Mouse (Mus musculus) hindbrain, embryonic 16.5 days (tissue): Measurements from ENCODE around the gene Adra1d. TPM values are rescaled to one million over a fixed set of nuclear protein-coding genes. Genes with fewer than 3 reads are reported as not detected.

Source experiments
- polyA plus RNA-seq: library from polyadenylated mRNA; unstranded; fragments of >200 nt; fragmentation: Nextera tagmentation; extraction: Ambion mirVana; gene quantifications from 2 replicates; pipeline ENCODE4 v1.2.1, GENCODE M21; 2015

The Adra1d gene
- polyA plus RNA-seq, 1 experiment from 2014 or later, result 0.65 TPM

Other genes with a start within 250 kb of the Adra1d start
- gene Rnf24, start 209.4 kb downstream of the Adra1d start, polyA plus RNA-seq, result 13.5 and 17.1 TPM in 2 replicates
- 60.3 and 70.9 TPM in 2 replicates for gene Smox, start 70.8 kb downstream of the Adra1d start, polyA plus RNA-seq